Mouse (Mus musculus) left cerebral cortex, postnatal 14 days (tissue): ENCODE data around the gene Zfp462. TPM values are rescaled to one million over a fixed set of nuclear protein-coding genes. Genes with fewer than 3 reads are reported as not detected.
"Not testable (repeated sequence)": the region's sequence is repeated elsewhere in the genome, so short reads cannot be mapped to it uniquely, and the experiment has no call there.

Source experiments
- DNase-seq, 2 experiments: peaks; one replicate each; pipeline ENCODE4 v3.0.0; 2021 to 2022; ENCODE audit warnings: low spot score in 2 of 2, mixed read lengths in 1 of 2
- intact Hi-C: fragments of 180-260 bp; cut with DNase I; formaldehyde crosslinking; loops from one replicate; pipeline ENCODE4 v1.15.1; 2025
- total RNA-seq, 2 experiments: library from RNA; stranded (reverse); gene quantifications; 2 replicates each; pipeline ENCODE4 v1.2.3; 2021

Zfp462 gene
- total RNA-seq, 2 experiments from 2014 or later, result 51.4 to 54.4 TPM

- DNase-seq, result no peak
- intact Hi-C loops, result no loop called here
These were observed 39.7 kb downstream of the Zfp462 start for GRCm38 (mm10) chr4:54984502-54984901.

GRCm38 (mm10) chr4:54986671-54987070 is 41.8 kb downstream of the Zfp462 start:
- DNase-seq, result no peak
- intact Hi-C loops, result no loop called here

GRCm38 (mm10) chr4:54987256-54987655 is 42.4 kb downstream of the Zfp462 start:
- intact Hi-C loops, result no loop called here

GRCm38 (mm10) chr4:54987926-54988325 is 43.1 kb downstream of the Zfp462 start:
- no peak for DNase-seq
- intact Hi-C loops, result no loop called here

More at GRCm38 (mm10) chr4:54987256-54987655, 42.4 kb downstream of the Zfp462 start:
- DNase-seq, result no peak

- no peak for DNase-seq
- intact Hi-C loops, result no loop called here
These were observed 47.1 kb downstream of the Zfp462 start for GRCm38 (mm10) chr4:54991973-54992372.

GRCm38 (mm10) chr4:54993001-54993400 is 48.2 kb downstream of the Zfp462 start:
- DNase-seq, intact Hi-C loops: not testable (repeated sequence)

- no peak for DNase-seq
- intact Hi-C loops, result no loop called here
These were observed 50.4 kb downstream of the Zfp462 start for GRCm38 (mm10) chr4:54995258-54995657.

GRCm38 (mm10) chr4:54996064-54996463 is 51.2 kb downstream of the Zfp462 start:
- DNase-seq, result no peak
- intact Hi-C loops, result no loop called here

GRCm38 (mm10) chr4:54998146-54998841 is 53.4 kb downstream of the Zfp462 start:
- no peak for DNase-seq

GRCm38 (mm10) chr4:54999556-54999955 is 54.7 kb downstream of the Zfp462 start:
- intact Hi-C loops, result no loop called here

More at GRCm38 (mm10) chr4:54998146-54998841, 53.4 kb downstream of the Zfp462 start:
- intact Hi-C loops, result no loop called here

GRCm38 (mm10) chr4:55001386-55001785 is 56.5 kb downstream of the Zfp462 start:
- intact Hi-C loops, result no loop called here

More at GRCm38 (mm10) chr4:54999556-54999955, 54.7 kb downstream of the Zfp462 start:
- no peak for DNase-seq

GRCm38 (mm10) chr4:55003128-55003527 is 58.3 kb downstream of the Zfp462 start:
- intact Hi-C loops, result no loop called here
- no peak for DNase-seq

More at GRCm38 (mm10) chr4:55001386-55001785, 56.5 kb downstream of the Zfp462 start:
- DNase-seq, result no peak

- intact Hi-C loops, result no loop called here
- peak in 1 of 2 experiments; percentile 22 for DNase-seq
These were observed 60.2 kb downstream of the Zfp462 start for GRCm38 (mm10) chr4:55005066-55005465.

- intact Hi-C loops, result no loop called here
- peak; percentile 43 to 66 for DNase-seq
These were observed 60.7 kb downstream of the Zfp462 start for GRCm38 (mm10) chr4:55005521-55005969.

- intact Hi-C loops, result no loop called here
These were observed 61.2 kb downstream of the Zfp462 start for GRCm38 (mm10) chr4:55006024-55006423.

GRCm38 (mm10) chr4:55008616-55009015 is 63.8 kb downstream of the Zfp462 start:
- no peak for DNase-seq
- intact Hi-C loops, result no loop called here

More at GRCm38 (mm10) chr4:55006024-55006423, 61.2 kb downstream of the Zfp462 start:
- DNase-seq, result no peak

- intact Hi-C loops, result loop anchor here (5.0 kb wide), 2 partner anchors 44 to 64 kb away; partner anchors contain the start of gene Zfp462
- DNase-seq, result no peak
These were observed 66.5 kb downstream of the Zfp462 start for GRCm38 (mm10) chr4:55011391-55011790.

GRCm38 (mm10) chr4:55013563-55014248 is 68.9 kb downstream of the Zfp462 start:
- intact Hi-C loops, result loop anchor here (5.0 kb wide), 2 partner anchors 46 to 66 kb away; partner anchors contain the start of gene Zfp462
- DNase-seq, result peak; percentile 46 to 74

GRCm38 (mm10) chr4:55014731-55015463 is 70.0 kb downstream of the Zfp462 start:
- intact Hi-C loops, result loop anchor here (5.0 kb wide), 2 partner anchors 48 to 68 kb away; partner anchors contain the start of gene Zfp462
- DNase-seq, result no peak

- intact Hi-C loops, result no loop called here
- DNase-seq, result no peak
These were observed 70.7 kb downstream of the Zfp462 start for GRCm38 (mm10) chr4:55015517-55015916.
